Mouse (Mus musculus): ENCODE results near the gene Capn3.

Capn3 gene

GRCm38 (mm10) chr2:120481921-120482320 lies 26.1 kb downstream of the Capn3 start:
- in situ Hi-C loops (cut with MseI, MboI) = no loop called here

- in situ Hi-C loops (cut with MseI, MboI) = no loop called here
Observed at GRCm38 (mm10) chr2:120482506-120483389, 26.9 kb downstream of the Capn3 start.

DNA sequence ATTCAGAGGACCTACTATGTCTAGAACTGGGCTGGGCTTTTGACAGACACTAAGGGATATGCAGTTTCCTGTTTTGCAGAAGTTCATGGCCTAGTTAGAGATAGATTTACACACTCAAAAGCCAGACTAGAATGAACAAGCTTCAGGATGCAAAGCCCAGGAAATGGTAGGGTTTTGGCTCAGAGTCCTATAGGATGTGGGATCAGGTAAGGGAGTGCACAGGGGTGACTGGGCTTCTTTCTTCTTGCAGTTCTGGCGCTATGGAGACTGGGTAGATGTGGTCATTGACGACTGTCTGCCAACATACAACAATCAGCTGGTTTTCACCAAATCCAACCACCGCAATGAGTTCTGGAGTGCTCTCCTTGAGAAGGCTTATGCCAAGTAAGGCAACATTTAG lies 28.4 kb downstream of the Capn3 start:
- in situ Hi-C loops (cut with MseI, MboI) = no loop called here

DNA sequence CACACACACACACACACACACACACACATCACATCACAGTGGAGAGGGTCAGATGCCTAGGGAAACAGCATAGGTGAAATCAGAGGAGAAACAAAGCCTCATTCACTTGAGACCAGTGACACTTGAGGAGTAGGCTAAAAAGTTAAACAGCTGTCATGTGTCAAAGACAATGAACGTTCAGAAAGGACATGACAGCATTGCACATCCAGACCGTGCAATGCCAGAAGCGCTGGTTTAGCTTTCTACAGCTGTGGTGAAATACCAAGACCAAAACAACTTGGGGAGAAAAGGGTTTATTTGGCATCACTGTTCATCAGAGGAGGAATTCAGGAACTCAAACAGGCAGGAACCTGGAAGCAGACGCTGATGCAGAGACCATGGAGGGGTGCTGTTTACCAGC lies 37.4 kb downstream of the Capn3 start:
- in situ Hi-C loops (cut with MseI, MboI) = no loop called here

- in situ Hi-C loops (cut with MseI, MboI) = no loop called here
Observed at GRCm38 (mm10) chr2:120496511-120496910, 40.7 kb downstream of the Capn3 start.

- in situ Hi-C loops (cut with MseI, MboI) = no loop called here
Observed at GRCm38 (mm10) chr2:120499971-120500471, 44.2 kb downstream of the Capn3 start.

DNA sequence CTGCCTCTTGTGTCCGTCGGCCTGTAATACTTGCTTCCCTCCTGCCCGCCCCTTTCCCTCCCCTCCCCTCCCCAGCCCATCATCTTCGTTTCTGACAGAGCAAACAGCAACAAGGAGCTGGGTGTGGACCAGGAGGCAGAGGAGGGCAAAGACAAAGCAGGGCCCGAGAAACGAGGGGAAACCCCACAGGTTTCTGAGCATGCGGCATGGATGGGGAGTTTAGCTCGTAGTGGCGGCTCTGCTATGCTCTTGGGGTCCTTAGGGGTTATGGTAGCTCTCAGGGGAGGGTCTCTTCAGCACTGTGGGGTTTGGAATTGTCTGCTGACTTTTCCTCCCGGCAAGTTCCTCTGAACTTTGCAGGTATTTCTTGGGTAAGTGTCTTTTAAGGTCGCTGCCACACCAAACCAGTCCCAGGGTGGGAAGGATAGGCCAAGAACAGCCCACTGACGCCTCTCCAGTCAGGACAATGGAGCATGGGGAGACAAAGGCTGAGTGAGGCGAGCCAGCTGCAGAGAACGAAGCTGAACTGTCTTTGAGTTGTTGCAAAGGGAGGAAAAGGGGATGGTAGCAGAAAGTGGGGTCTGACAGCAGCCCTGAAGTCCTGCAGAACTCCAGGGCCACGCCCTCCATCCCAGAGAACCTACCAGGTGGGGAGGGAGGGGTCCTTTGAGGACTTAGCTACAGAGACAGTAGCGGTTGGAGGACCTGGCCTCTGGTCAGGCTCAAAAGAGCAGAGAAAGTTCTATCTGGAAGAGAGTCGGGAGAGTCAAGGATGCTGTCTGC lies 45.5 kb downstream of the Capn3 start:
- in situ Hi-C loops (cut with MseI, MboI) = no loop called here

GRCm38 (mm10) chr2:120501931-120502604 lies 46.2 kb downstream of the Capn3 start:
- in situ Hi-C loops (cut with MseI, MboI) = no loop called here

GRCm38 (mm10) chr2:120502605-120502990 lies 46.8 kb downstream of the Capn3 start:
- in situ Hi-C loops (cut with MseI, MboI) = no loop called here

GRCm38 (mm10) chr2:120503094-120503493 lies 47.3 kb downstream of the Capn3 start:
- in situ Hi-C loops (cut with MseI, MboI) = no loop called here

- in situ Hi-C loops (cut with MseI, MboI) = no loop called here
Observed at GRCm38 (mm10) chr2:120503992-120504391, 48.2 kb downstream of the Capn3 start.

GRCm38 (mm10) chr2:120514181-120514580 lies 58.4 kb downstream of the Capn3 start:
- in situ Hi-C loops (cut with MseI, MboI) = no loop called here

DNA sequence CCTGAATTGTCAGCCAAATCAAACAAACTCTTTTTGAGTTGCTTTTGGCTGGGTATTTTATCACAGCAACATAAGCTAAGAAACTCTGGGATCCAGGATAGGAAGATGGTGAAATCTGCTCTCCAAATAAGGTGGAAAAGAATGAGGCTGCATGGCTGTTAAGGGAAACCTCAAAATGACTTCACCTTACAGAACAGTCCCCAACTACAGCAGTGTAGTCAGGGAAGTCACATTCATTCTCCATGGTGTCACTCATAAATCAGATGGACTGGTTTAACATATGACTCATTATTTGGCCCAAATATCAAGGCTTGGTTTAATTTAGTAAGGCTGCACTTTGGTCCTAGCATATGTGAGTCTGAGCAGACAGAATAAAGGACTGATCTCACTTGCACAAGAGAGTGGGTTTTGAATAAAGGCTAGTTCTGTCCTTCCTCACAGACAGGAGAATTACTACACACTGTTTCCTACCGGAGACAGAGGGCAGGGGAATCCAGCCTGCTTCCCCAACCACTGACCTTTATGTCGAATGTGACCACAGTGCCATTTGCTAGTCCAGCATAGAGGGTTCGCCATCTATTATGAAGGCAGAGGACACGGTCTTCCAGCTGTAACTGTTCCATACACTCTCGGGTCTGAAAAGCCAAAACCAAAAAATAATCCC lies 62.9 kb downstream of the Capn3 start:
- in situ Hi-C loops (cut with MseI, MboI) = no loop called here

DNA sequence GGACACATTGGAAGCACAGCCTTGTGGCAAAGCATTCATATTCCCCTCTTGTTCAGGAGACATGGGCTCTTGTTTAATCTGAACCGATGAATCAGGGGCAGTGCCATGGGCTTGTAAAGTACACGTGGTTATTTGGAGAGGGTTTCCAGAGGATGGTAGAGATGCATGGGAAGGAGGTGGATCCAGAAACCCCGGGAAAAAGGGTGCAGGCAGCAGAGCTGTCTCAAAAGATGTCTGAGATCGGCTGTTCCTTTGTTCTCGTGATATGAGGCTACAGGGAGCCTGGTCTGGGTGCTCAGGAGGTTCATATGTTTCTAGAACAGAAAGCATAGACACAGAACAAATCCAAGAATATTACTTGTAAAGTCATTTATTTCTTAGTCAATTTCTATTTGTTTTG lies 71.0 kb downstream of the Capn3 start:
- in situ Hi-C loops (cut with MseI, MboI) = no loop called here

DNA sequence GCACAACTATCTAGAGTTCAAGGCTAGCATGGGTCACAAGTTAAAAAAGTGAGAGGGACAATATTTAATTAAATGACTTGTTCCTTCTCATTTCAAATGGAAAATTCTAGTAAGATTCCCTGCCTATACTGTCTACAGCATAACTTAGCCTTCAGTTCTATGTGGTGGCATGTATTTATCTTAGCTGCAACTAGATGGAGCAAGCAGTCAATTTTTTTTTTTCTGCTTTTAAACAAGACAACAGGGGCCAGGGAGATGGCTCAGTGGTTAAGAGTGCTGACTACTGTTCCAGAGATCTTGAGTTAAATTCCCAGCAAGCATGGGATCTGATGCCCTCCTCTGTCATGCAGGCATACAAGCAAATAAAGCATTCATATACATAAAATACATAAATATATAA lies 73.7 kb downstream of the Capn3 start:
- in situ Hi-C loops (cut with MseI, MboI) = no loop called here

DNA sequence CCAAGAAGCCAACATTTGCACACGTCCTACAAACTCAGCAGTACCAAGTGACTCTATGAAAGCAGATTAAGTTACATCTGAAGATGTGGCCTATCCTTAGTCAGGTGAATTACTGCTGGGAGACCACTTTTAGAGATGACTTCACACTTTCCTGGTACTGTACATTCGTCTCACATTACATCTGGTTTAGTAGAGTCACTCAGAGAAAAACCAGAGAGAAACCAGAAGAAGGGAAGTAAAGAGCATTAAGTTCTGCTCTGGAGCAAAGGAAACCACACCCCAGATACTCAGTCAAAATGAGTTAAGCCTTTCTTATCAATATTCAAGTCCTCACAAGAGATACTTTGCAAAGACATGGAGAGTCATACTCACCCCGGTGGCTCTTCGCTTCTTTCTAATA lies 75.4 kb downstream of the Capn3 start:
- in situ Hi-C loops (cut with MseI, MboI) = no loop called here

DNA sequence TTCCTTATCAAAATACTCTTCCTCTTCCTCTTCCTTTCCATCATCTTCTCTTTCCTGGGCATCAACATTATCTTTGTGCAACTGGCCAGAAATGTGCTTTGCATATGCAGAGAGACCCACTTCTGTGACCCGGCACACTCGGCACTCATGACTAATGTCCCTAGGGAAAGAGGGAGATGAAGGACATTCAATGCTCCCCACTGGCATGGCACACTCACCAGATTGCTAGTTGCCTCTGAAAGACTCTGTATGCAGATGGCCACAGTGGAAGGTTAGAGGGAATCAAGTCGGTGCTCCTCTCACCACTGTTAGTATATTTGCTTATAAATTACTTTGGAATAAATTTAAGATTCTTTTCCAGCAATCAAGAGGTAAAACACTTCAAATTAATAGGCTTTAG lies 83.5 kb downstream of the Capn3 start:
- in situ Hi-C loops (cut with MseI, MboI) = no loop called here

DNA sequence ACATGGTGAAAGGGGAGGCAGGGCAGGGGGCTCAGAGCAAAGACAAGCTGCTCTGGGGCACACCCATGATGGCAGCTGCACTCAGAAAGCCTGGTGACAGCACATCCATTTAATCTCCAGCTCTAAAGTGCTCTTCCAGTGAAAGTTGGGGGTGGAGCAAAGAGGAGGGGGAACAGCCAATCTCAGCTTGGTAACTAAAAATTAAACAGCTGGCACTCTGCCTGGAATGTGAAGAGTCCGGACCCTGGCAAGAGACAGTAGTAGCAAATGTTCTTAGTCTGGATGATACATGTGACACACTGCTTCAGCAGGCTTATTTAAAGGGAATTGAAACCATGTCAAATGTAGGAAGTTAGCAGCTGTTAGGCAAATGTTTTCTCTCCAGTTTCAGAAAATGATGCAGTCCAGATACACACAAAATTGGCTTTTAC lies 84.0 kb downstream of the Capn3 start:
- in situ Hi-C loops (cut with MseI, MboI) = no loop called here

GRCm38 (mm10) chr2:120544732-120545131 lies 88.9 kb downstream of the Capn3 start:
- in situ Hi-C loops (cut with MseI, MboI) = no loop called here
